Mouse (Mus musculus): ENCODE measurements around the gene Tmem128.

Tmem128 gene

GRCm38 (mm10) chr5:38277936-38278600, 18.1 kb downstream of the Tmem128 start:
- no peak for DNase-seq (ENCODE audit: low spot score)

GRCm38 (mm10) chr5:38280075-38280474, 20.1 kb downstream of the Tmem128 start:
- no peak for DNase-seq (ENCODE audit: low spot score)

- DNase-seq (ENCODE audit: low spot score), result no peak
Observed at GRCm38 (mm10) chr5:38285724-38286123, 25.7 kb downstream of the Tmem128 start.

- DNase-seq (ENCODE audit: low spot score), result no peak
Observed at GRCm38 (mm10) chr5:38288476-38288875, 28.5 kb downstream of the Tmem128 start.

GRCm38 (mm10) chr5:38301761-38302411, 41.9 kb downstream of the Tmem128 start:
- no peak for DNase-seq (ENCODE audit: low spot score)

GRCm38 (mm10) chr5:38302651-38303050, 42.7 kb downstream of the Tmem128 start:
- DNase-seq (ENCODE audit: low spot score), result no peak

GRCm38 (mm10) chr5:38305241-38305640, 45.3 kb downstream of the Tmem128 start:
- no peak for DNase-seq (ENCODE audit: low spot score)

- DNase-seq (ENCODE audit: low spot score), result peak; percentile 77
Observed at GRCm38 (mm10) chr5:38307255-38308101, 47.5 kb downstream of the Tmem128 start.

GRCm38 (mm10) chr5:38308873-38309272, 48.9 kb downstream of the Tmem128 start:
- DNase-seq (ENCODE audit: low spot score), result peak; percentile 30

GRCm38 (mm10) chr5:38309795-38310194, 49.8 kb downstream of the Tmem128 start:
- DNase-seq (ENCODE audit: low spot score), result no peak
